Mouse (Mus musculus): ENCODE results near the gene Kcnh7. TPM values are rescaled to one million over a fixed set of nuclear protein-coding genes. Genes with fewer than 3 reads are reported as not detected.

Kcnh7 gene
- polyA plus RNA-seq, 1 experiment from 2014 or later: 0.06 TPM

GRCm38 (mm10) chr2:62664135-62664670 lies 519.9 kb downstream of the Kcnh7 start, which contains the start of gene Gca:
TSS of gene Gca (plus strand) at chr2:62664285.
- DNase-seq: peak; percentile 73
- Histone ChIP-seq H3K9me3 (replicated peaks) (no peaks in the 10 kb centered on the region), H3K4me3 (replicated peaks) (peak within 1 kb of the TSS; percentile 68), H3K27me3 (0 out of 2 replicates have a peak, but pooled peaks cover 2% of the 10 kb centered on the region), H3K36me3 (no peaks in the 10 kb centered on the region), H3K9ac (peak within 1 kb of the TSS; percentile 71), H3K4me1 (replicated peaks) (peaks cover 6% of the 10 kb centered on the region; the same call in 1 of the 2 replicates), H3K4me2 (peak within 1 kb of the TSS; percentile 92), H3K27ac (no peak within 1 kb of the TSS)
- WGBS (ENCODE audit: insufficient replicate concordance): 1% methylated on average over 43 of the region's 43 CpGs
- peak; percentile 100 for ATAC-seq (ENCODE audit: low read depth)

- Histone ChIP-seq H3K9ac (no peak overlapping the region), H3K27me3 (0 out of 2 replicates have a peak, but pooled peaks cover 2% of the 10 kb centered on the region), H3K27ac (no peak overlapping the region), H3K36me3 (no peaks in the 10 kb centered on the region), H3K4me3 (replicated peaks) (no peak overlapping the region), H3K4me1 (replicated peaks) (peaks cover 6% of the 10 kb centered on the region; the same call in 1 of the 2 replicates), H3K4me2 (no peak overlapping the region), H3K9me3 (replicated peaks) (no peaks in the 10 kb centered on the region)
- ATAC-seq (ENCODE audit: low read depth): no peak
- WGBS (ENCODE audit: insufficient replicate concordance): 65% methylated on average over 3 of the region's 3 CpGs
- no peak for DNase-seq
These were observed 521.5 kb downstream of the Kcnh7 start for GRCm38 (mm10) chr2:62662560-62662959.

- Histone ChIP-seq H3K4me2 (no peak overlapping the region), H3K9me3 (replicated peaks) (no peaks in the 10 kb centered on the region), H3K36me3 (no peaks in the 10 kb centered on the region), H3K9ac (no peak overlapping the region), H3K4me3 (replicated peaks) (no peak overlapping the region), H3K27me3 (0 out of 2 replicates have a peak, but pooled peaks cover 2% of the 10 kb centered on the region), H3K4me1 (replicated peaks) (peaks cover 6% of the 10 kb centered on the region; the same call in 1 of the 2 replicates), H3K27ac (no peak overlapping the region)
- DNase-seq (no peak), ATAC-seq (ENCODE audit: low read depth) (no peak)
- 37% methylated on average over 6 of the region's 6 CpGs for WGBS (ENCODE audit: insufficient replicate concordance)
These were observed 523.5 kb downstream of the Kcnh7 start for GRCm38 (mm10) chr2:62660565-62660964.

GRCm38 (mm10) chr2:62656072-62656471 lies 528.0 kb downstream of the Kcnh7 start:
- no peaks in the 10 kb centered on the region for H3K36me3 ChIP-seq
- no peaks in the 10 kb centered on the region for H3K9me3 ChIP-seq (replicated peaks)
- H3K4me3 ChIP-seq (replicated peaks): no peak overlapping the region
- WGBS (ENCODE audit: insufficient replicate concordance): 51% methylated on average over 1 of the region's 1 CpGs
- DNase-seq: no peak
- H3K9ac ChIP-seq: no peak overlapping the region
- no peaks in the 10 kb centered on the region for H3K27me3 ChIP-seq
- H3K27ac ChIP-seq: no peak overlapping the region
- no peak overlapping the region for H3K4me2 ChIP-seq
- no peaks in the 10 kb centered on the region; the same call in 1 of the 2 replicates for H3K4me1 ChIP-seq (replicated peaks)
- ATAC-seq (ENCODE audit: low read depth): no peak

- Histone ChIP-seq H3K4me3 (replicated peaks) (no peak overlapping the region), H3K4me1 (replicated peaks) (no peaks in the 10 kb centered on the region; the same call in 1 of the 2 replicates), H3K27me3 (no peaks in the 10 kb centered on the region), H3K27ac (no peak overlapping the region), H3K9me3 (replicated peaks) (no peaks in the 10 kb centered on the region), H3K4me2 (no peak overlapping the region), H3K36me3 (no peaks in the 10 kb centered on the region), H3K9ac (no peak overlapping the region)
- ATAC-seq (ENCODE audit: low read depth) (peak; percentile 74), DNase-seq (peak; percentile 24)
- 29% methylated on average over 7 of the region's 7 CpGs for WGBS (ENCODE audit: insufficient replicate concordance)
These were observed 529.4 kb downstream of the Kcnh7 start for GRCm38 (mm10) chr2:62654519-62655338.

- Histone ChIP-seq H3K4me2 (no peak overlapping the region), H3K27me3 (0 out of 2 replicates have a peak, but pooled peaks cover 2% of the 10 kb centered on the region), H3K4me3 (replicated peaks) (no peak overlapping the region), H3K4me1 (replicated peaks) (no peaks in the 10 kb centered on the region; the same call in 1 of the 2 replicates), H3K27ac (no peak overlapping the region), H3K9ac (no peak overlapping the region), H3K9me3 (replicated peaks) (no peaks in the 10 kb centered on the region), H3K36me3 (no peaks in the 10 kb centered on the region)
- 59% methylated on average over 4 of the region's 4 CpGs for WGBS (ENCODE audit: insufficient replicate concordance)
- ATAC-seq (ENCODE audit: low read depth) (no peak), DNase-seq (no peak)
These were observed 531.6 kb downstream of the Kcnh7 start for GRCm38 (mm10) chr2:62652466-62652865.

- Histone ChIP-seq H3K4me3 (replicated peaks) (no peak overlapping the region), H3K36me3 (no peaks in the 10 kb centered on the region), H3K4me1 (replicated peaks) (no peaks in the 10 kb centered on the region; the same call in 1 of the 2 replicates), H3K9me3 (replicated peaks) (no peaks in the 10 kb centered on the region), H3K27ac (no peak overlapping the region), H3K27me3 (0 out of 2 replicates have a peak, but pooled peaks cover 2% of the 10 kb centered on the region), H3K9ac (no peak overlapping the region), H3K4me2 (no peak overlapping the region)
- 38% methylated on average over 4 of the region's 4 CpGs for WGBS (ENCODE audit: insufficient replicate concordance)
- DNase-seq (no peak), ATAC-seq (ENCODE audit: low read depth) (no peak)
These were observed 532.2 kb downstream of the Kcnh7 start for GRCm38 (mm10) chr2:62651890-62652289.

GRCm38 (mm10) chr2:62646671-62647289 lies 537.3 kb downstream of the Kcnh7 start:
- ATAC-seq (ENCODE audit: low read depth): no peak
- Histone ChIP-seq H3K4me1 (replicated peaks) (peaks cover 19% of the 10 kb centered on the region), H3K9me3 (replicated peaks) (no peaks in the 10 kb centered on the region), H3K4me3 (replicated peaks) (peak overlapping the region; percentile 75), H3K36me3 (no peaks in the 10 kb centered on the region), H3K9ac (peak overlapping the region; percentile 78), H3K27me3 (0 out of 2 replicates have a peak, but pooled peaks cover 2% of the 10 kb centered on the region), H3K27ac (no peak overlapping the region), H3K4me2 (peak overlapping the region; percentile 81)
- no peak for DNase-seq
- 33% methylated on average over 6 of the region's 6 CpGs for WGBS (ENCODE audit: insufficient replicate concordance)

- Histone ChIP-seq H3K27me3 (0 out of 2 replicates have a peak, but pooled peaks cover 2% of the 10 kb centered on the region), H3K9me3 (replicated peaks) (no peaks in the 10 kb centered on the region), H3K4me3 (replicated peaks) (peak within 1 kb of the TSS; percentile 75), H3K36me3 (no peaks in the 10 kb centered on the region), H3K4me1 (replicated peaks) (peaks cover 19% of the 10 kb centered on the region), H3K27ac (peak within 1 kb of the TSS; percentile 64), H3K4me2 (peak within 1 kb of the TSS; percentile 81), H3K9ac (peak within 1 kb of the TSS; percentile 78)
- under 1% methylated on average over 30 of the region's 30 CpGs for WGBS (ENCODE audit: insufficient replicate concordance)
- ATAC-seq (ENCODE audit: low read depth) (peak; percentile 90), DNase-seq (peak; percentile 54)
These were observed 538.0 kb downstream of the Kcnh7 start, which contains the start of gene Ifih1 for GRCm38 (mm10) chr2:62646014-62646645. TSS of gene Ifih1 (minus strand) at chr2:62646255.

GRCm38 (mm10) chr2:62645475-62645874 lies 538.6 kb downstream of the Kcnh7 start:
- Histone ChIP-seq H3K27ac (peak overlapping the region; percentile 64), H3K4me3 (replicated peaks) (peak overlapping the region; percentile 75), H3K4me2 (peak overlapping the region; percentile 81), H3K9ac (peak overlapping the region; percentile 78), H3K9me3 (replicated peaks) (no peaks in the 10 kb centered on the region), H3K27me3 (0 out of 2 replicates have a peak, but pooled peaks cover 2% of the 10 kb centered on the region), H3K36me3 (no peaks in the 10 kb centered on the region), H3K4me1 (replicated peaks) (peaks cover 19% of the 10 kb centered on the region)
- WGBS (ENCODE audit: insufficient replicate concordance): 23% methylated on average over 12 of the region's 12 CpGs
- ATAC-seq (ENCODE audit: low read depth) (peak; percentile 62), DNase-seq (no peak)
